Mouse (Mus musculus) forebrain, embryonic 13.5 days (tissue): Measurements from ENCODE around the gene Morn5. TPM values are rescaled to one million over a fixed set of nuclear protein-coding genes. Genes with fewer than 3 reads are reported as not detected.
A peak's percentile ranks its signal among the peaks of the same experiment; 100 is the strongest.

Experiments used
- ATAC-seq: fragments of 200-750 bp; cut with Nextera tagmentation; 2 replicates; pipeline ENCODE4 v1.8.0; 2017
- H3K27ac ChIP-seq: fragments of 300-500 bp; sonication (generic); 2 replicates; pipeline ENCODE4 v1.5.1; 2015; ENCODE audit warnings: inconsistent platforms, mild to moderate bottlenecking, moderate library complexity
- H3K27me3 ChIP-seq: fragments of 300-500 bp; sonication (generic); 2 replicates; pipeline ENCODE4 v1.6.1; 2015; ENCODE audit warnings: mild to moderate bottlenecking, inconsistent platforms
- H3K36me3 ChIP-seq: fragments of 300-500 bp; sonication (generic); 2 replicates; pipeline ENCODE4 v1.6.1; 2015; ENCODE audit warnings: mild to moderate bottlenecking, inconsistent platforms; ENCODE audit not compliant: poor library complexity, severe bottlenecking
- H3K4me1 ChIP-seq: fragments of 300-500 bp; sonication (generic); 2 replicates; pipeline ENCODE4 v1.6.1; 2015; ENCODE audit warnings: inconsistent platforms
- H3K4me2 ChIP-seq: fragments of 300-500 bp; sonication (generic); 2 replicates; pipeline ENCODE4 v1.6.1; 2015; ENCODE audit warnings: inconsistent platforms, mild to moderate bottlenecking, moderate library complexity
- H3K4me3 ChIP-seq: fragments of 300-500 bp; sonication (generic); 2 replicates; pipeline ENCODE4 v1.5.1; 2015; ENCODE audit warnings: mild to moderate bottlenecking, inconsistent platforms
- H3K9ac ChIP-seq: fragments of 300-500 bp; sonication (generic); 2 replicates; pipeline ENCODE4 v1.6.1; 2015; ENCODE audit warnings: mild to moderate bottlenecking, inconsistent platforms
- H3K9me3 ChIP-seq: fragments of 300-500 bp; sonication (generic); replicated peaks from 2 replicates; pipeline ENCODE4 v1.6.1; 2016; ENCODE audit warnings: inconsistent platforms
- WGBS: fragments of 180-500 bp; shearing (Covaris S2); methylation state at CpG from one replicate; pipeline ENCODE4 v1.1.7; 2015; 5-methylcytosine and 5-hydroxymethylcytosine counted together
- polyA plus RNA-seq: library from polyadenylated mRNA; unstranded; fragments of >200 nt; fragmentation: Nextera tagmentation; extraction: Ambion mirVana; gene quantifications from 2 replicates; pipeline ENCODE4 v1.2.1, GENCODE M21; 2015

The Morn5 gene
- polyA plus RNA-seq, 1 experiment from 2014 or later: 2.0 TPM

DNA sequence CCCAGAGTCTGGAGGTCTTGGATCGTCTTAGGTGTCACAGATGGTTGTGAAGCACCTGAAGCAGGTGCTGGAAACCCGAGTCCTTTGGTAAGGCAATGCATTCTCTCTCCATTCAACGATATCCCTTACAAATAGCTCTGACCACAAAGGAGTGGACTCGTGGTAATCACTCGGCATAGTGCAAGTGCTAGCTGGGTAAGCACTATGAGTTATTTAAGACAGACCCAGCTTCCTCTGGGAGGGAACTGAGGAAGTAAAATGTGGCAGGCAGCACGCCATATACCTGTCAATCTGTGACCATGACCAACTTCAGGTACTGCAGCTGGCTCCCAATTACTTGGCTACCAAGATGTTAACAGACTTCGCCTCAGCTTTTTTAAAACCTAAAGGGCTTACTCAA lies 14.4 kb upstream of the Morn5 start:
- Histone ChIP-seq H3K4me2 (no peak overlapping the region), H3K4me3 (no peak overlapping the region), H3K27me3 (no peaks in the 10 kb centered on the region), H3K9ac (no peak overlapping the region), H3K4me1 (no peaks in the 10 kb centered on the region), H3K36me3 (peaks cover 50% of the 10 kb centered on the region), H3K9me3 (no peaks in the 10 kb centered on the region), H3K27ac (no peak overlapping the region)
- WGBS: 92% methylated on average over 7 of the region's 7 CpGs
- no peak for ATAC-seq

DNA sequence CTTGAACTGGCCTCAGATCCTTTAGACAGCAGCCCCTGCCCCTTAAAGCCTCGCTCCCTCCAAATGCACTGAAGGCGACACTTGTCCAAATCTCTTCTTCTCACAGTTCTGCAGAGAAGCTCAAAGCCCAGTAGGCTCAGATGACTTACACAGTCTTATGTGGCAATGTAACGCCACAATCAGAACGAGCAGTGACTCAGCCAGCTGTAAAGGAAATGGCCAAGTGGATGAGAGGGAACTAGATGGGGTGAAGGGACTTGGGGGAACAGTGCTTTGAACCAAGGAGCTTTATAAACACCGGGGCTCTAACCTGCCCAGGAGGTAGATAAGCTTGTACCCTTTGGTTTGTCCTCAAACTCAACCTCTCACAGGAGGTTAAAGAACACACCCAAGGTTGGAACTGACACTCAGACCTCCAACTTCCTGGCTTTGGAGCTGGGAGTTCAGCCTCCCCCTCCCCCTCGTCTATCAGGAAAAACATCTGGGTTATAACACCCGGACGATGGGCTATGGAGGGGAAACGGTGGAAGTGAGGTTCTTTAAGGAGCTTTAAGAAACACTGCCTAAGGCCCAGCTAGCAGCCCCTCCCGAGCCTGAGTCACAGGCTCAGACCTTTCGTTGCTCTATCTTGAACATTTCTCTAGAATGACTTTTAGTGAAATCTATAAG lies 13.7 kb upstream of the Morn5 start:
- no peak for ATAC-seq
- no peak overlapping the region for H3K27ac ChIP-seq
- H3K4me1 ChIP-seq: no peaks in the 10 kb centered on the region
- no peaks in the 10 kb centered on the region for H3K27me3 ChIP-seq
- no peak overlapping the region for H3K4me2 ChIP-seq
- no peaks in the 10 kb centered on the region for H3K9me3 ChIP-seq
- H3K4me3 ChIP-seq: no peak overlapping the region
- 86% methylated on average over 11 of the region's 11 CpGs for WGBS
- H3K36me3 ChIP-seq: peaks cover 50% of the 10 kb centered on the region
- no peak overlapping the region for H3K9ac ChIP-seq

DNA sequence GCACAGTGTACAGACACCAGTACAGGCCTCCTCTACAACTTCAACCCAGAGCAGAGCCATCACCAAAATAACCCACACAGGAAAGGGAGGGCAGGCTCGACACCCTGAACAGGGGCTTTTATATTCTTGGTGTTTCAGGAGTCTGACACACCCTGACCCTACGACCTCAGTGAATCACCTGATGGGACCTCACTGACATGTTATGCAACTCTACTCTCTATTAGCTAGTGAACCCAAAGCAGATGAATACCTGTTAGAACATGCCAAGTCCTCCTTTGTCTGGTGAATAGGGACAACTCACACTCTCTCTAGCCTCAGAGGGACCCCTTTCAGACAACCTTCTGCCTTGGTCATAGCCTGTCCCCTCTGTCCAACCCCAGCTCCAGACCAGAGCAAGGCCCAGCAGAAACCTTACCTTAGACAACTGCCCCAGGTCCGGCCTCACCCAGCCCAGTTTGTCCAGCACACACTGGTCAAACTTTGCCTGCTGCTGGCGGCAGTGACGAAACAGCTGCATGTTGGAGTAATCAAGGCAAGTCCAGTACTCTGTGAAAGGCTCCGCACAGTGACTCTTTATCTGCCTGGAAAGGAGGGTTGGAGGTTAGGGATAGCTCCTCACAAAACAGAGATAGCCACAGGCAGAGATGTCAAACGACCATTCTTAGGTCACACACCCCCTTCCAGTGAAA lies 9.8 kb upstream of the Morn5 start:
- no peak for ATAC-seq
- no peaks in the 10 kb centered on the region for H3K27me3 ChIP-seq
- no peak overlapping the region for H3K9ac ChIP-seq
- 85% methylated on average over 7 of the region's 7 CpGs for WGBS
- H3K9me3 ChIP-seq: no peaks in the 10 kb centered on the region
- H3K4me1 ChIP-seq: no peaks in the 10 kb centered on the region
- peaks cover 71% of the 10 kb centered on the region for H3K36me3 ChIP-seq
- H3K4me2 ChIP-seq: no peak overlapping the region
- H3K27ac ChIP-seq: no peak overlapping the region
- no peak overlapping the region for H3K4me3 ChIP-seq

DNA sequence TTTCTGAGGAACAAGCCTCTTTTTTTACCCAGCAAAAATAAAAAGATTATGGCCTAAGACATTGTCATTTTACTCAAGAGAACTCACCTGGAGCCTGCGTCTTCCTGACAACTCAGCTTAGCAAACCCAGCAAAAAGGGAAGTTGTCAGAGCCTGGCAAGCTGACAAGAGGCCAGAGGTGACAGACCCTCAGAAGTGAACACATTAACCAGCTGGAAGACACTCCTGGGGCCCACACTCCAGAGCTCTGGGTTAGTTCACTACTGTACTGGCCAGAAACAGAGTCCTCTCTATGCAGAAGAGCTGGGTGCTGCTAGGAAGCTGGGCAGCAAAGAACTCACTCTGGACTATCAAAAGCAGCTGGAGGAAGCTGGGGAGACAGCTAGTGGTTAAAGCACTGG lies 8.4 kb upstream of the Morn5 start:
- H3K27me3 ChIP-seq: no peaks in the 10 kb centered on the region
- WGBS: 85% methylated on average over 1 of the region's 1 CpGs
- H3K9ac ChIP-seq: peak overlapping the region; percentile 23; the same call in 1 of the 2 replicates
- no peak overlapping the region for H3K4me2 ChIP-seq
- no peak overlapping the region for H3K4me3 ChIP-seq
- H3K9me3 ChIP-seq: no peaks in the 10 kb centered on the region
- H3K36me3 ChIP-seq: peaks cover 59% of the 10 kb centered on the region
- no peak for ATAC-seq
- H3K27ac ChIP-seq: no peak overlapping the region
- H3K4me1 ChIP-seq: no peaks in the 10 kb centered on the region

DNA sequence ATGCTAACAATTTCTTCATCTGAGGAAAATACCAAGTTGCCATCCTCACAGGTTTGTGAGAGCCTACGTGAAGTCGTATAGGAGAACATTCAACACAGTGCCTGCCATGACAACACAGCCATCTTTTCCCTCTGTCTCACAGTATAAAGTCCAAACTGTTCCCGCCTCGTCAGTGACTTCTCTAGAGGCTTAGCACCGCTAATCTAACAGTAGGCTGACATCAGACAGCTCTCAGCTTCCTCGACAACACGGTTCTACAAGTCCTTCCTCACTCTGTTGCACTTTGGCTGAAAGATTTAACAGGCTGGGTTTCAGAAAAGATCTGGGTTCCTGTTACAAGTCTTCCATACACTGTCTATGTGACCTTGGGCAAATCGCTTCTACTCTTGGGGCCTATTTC lies 1.1 kb upstream of the Morn5 start:
- peak overlapping the region; percentile 92 for H3K9ac ChIP-seq
- 76% methylated on average over 8 of the region's 8 CpGs for WGBS
- H3K9me3 ChIP-seq: no peaks in the 10 kb centered on the region
- peak overlapping the region; percentile 73 for H3K4me2 ChIP-seq
- H3K27me3 ChIP-seq: 0 out of 2 replicates have a peak, but pooled peaks cover 4% of the 10 kb centered on the region
- peaks cover 13% of the 10 kb centered on the region for H3K4me1 ChIP-seq
- no peak overlapping the region for H3K27ac ChIP-seq
- peak overlapping the region; percentile 77 for H3K4me3 ChIP-seq
- H3K36me3 ChIP-seq: peaks cover 12% of the 10 kb centered on the region
- ATAC-seq: no peak

DNA sequence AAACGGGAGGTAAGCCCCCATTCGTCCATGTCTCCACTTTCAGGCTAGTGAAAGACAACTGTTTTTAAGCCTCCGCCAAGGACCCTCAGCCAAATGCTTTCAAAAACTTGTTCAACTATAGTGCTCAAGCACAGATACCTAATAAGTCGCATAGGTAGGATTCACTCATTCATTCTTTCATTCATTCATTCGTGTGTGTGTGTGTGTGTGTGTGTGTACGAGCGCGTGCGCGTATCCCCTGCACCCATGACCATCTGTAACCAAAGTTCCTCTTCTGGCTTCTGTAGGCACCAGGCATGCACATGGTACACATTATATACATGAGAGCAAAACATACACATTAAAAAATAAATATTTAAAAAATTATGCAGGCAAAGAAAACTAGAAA lies 303 bp downstream of the Morn5 start:
- peak overlapping the region; percentile 77 for H3K4me3 ChIP-seq
- peak; percentile 50 for ATAC-seq

DNA sequence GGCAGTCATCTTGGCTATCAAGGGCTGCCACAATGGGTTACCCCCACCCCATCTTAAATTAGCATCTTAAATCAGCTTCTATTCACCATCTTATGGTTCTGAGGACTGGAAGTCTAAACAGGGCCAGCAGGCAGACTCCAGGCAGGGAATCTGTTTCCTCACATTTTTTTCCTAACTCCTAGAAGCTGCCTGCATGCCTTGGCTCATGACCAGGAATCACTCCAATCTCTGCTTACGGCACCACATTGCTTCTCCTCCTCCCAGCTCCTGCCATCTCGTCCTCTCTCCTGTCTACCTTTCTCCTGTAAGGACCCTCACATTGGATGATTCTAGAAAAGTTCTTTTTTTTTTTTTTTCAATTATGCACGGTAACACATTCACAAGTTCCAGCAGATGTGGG lies 4.0 kb downstream of the Morn5 start:
- Histone ChIP-seq H3K9ac (no peak overlapping the region), H3K27ac (peak overlapping the region; percentile 5; the same call in 1 of the 2 replicates), H3K4me3 (no peak overlapping the region), H3K4me2 (no peak overlapping the region), H3K36me3 (no peaks in the 10 kb centered on the region), H3K9me3 (no peaks in the 10 kb centered on the region), H3K4me1 (peaks cover 4% of the 10 kb centered on the region), H3K27me3 (peaks cover 10% of the 10 kb centered on the region; the same call in 1 of the 2 replicates)
- ATAC-seq: no peak
- 77% methylated on average over 3 of the region's 3 CpGs for WGBS

More for the DNA sequence above, 303 bp downstream of the Morn5 start:
- H3K27ac ChIP-seq: no peak overlapping the region
- peaks cover 13% of the 10 kb centered on the region for H3K4me1 ChIP-seq
- no peak overlapping the region for H3K9ac ChIP-seq
- no peaks in the 10 kb centered on the region for H3K36me3 ChIP-seq
- H3K27me3 ChIP-seq: 0 out of 2 replicates have a peak, but pooled peaks cover 7% of the 10 kb centered on the region
- 44% methylated on average over 10 of the region's 10 CpGs for WGBS
- H3K4me2 ChIP-seq: peak overlapping the region; percentile 73
- no peaks in the 10 kb centered on the region for H3K9me3 ChIP-seq

DNA sequence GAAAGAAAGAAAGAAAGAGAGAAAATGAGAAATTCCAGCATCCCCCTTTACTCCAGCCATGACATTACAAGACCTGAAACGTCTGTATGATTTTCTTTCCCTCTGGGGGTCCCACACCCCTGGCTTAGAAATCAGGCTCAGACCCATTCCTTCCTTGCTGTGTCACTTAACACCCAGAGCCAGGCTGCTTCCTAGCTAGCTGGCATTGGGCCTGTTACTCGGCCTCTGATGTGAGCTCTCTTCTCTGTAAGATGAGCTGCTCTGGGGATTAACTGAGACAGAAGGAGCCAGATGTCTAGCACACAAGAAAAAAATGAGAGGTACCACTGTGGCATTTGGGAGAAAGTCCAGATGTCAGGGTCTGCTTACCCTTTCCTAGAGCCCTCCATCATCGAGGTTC lies 7.0 kb downstream of the Morn5 start:
- H3K4me2 ChIP-seq: no peak overlapping the region
- H3K4me1 ChIP-seq: no peaks in the 10 kb centered on the region
- no peaks in the 10 kb centered on the region for H3K9me3 ChIP-seq
- H3K27me3 ChIP-seq: peaks cover 6% of the 10 kb centered on the region; the same call in 1 of the 2 replicates
- H3K36me3 ChIP-seq: no peaks in the 10 kb centered on the region
- H3K27ac ChIP-seq: no peak overlapping the region
- WGBS: 55% methylated on average over 3 of the region's 3 CpGs
- no peak overlapping the region for H3K4me3 ChIP-seq
- H3K9ac ChIP-seq: no peak overlapping the region
- ATAC-seq: no peak

DNA sequence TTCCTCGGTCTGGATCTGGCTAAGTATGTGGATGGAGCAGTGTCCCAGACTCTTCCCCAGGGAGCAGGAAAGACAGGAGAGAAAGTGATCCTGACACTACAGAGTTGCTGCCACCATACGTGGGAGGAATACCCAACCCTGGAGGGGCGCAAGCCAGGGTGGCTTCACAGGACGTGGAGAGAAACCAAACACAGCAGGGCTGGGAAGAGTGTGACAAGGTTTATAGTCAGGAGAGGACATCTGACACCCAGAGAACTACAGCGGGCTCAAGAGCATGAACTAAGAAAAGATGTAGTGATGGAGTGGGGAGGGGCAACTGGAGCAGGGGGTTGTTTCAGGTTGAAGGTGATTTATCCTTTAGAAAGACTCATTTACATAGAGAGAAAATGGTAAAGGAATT lies 12.2 kb downstream of the Morn5 start:
- H3K27me3 ChIP-seq: no peaks in the 10 kb centered on the region; the same call in 1 of the 2 replicates
- no peak overlapping the region for H3K27ac ChIP-seq
- H3K9ac ChIP-seq: no peak overlapping the region
- no peak overlapping the region for H3K4me2 ChIP-seq
- no peaks in the 10 kb centered on the region for H3K9me3 ChIP-seq
- no peaks in the 10 kb centered on the region for H3K4me1 ChIP-seq
- no peaks in the 10 kb centered on the region for H3K36me3 ChIP-seq
- H3K4me3 ChIP-seq: no peak overlapping the region
- no peak for ATAC-seq
- WGBS: 60% methylated on average over 5 of the region's 5 CpGs

DNA sequence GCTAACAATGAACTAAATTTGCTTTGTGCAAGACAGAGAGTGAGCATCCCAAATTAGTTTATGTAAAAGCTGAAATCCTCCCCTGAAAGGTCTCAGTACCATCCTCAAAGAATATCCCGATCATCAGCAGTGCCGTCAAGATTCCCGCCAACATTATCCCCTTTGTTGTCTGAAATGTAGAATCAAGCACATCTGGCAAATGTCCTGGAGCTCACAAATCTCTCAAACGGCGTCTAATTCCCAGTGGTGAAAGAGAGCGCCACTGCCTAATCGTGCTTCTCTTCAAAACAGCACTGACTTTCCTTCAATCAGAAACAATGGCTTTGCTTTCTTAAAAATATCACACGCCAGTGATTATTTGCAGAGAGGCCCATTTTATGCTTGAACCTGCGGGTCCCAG lies 17.9 kb downstream of the Morn5 start:
- Histone ChIP-seq H3K9ac (no peak overlapping the region), H3K4me3 (no peak overlapping the region), H3K27me3 (no peaks in the 10 kb centered on the region), H3K4me1 (no peaks in the 10 kb centered on the region), H3K4me2 (no peak overlapping the region), H3K36me3 (no peaks in the 10 kb centered on the region), H3K9me3 (no peaks in the 10 kb centered on the region), H3K27ac (no peak overlapping the region)
- WGBS: 41% methylated on average over 9 of the region's 9 CpGs
- 0 out of 2 replicates have a peak, but pooled peaks have one; percentile 24 for ATAC-seq

DNA sequence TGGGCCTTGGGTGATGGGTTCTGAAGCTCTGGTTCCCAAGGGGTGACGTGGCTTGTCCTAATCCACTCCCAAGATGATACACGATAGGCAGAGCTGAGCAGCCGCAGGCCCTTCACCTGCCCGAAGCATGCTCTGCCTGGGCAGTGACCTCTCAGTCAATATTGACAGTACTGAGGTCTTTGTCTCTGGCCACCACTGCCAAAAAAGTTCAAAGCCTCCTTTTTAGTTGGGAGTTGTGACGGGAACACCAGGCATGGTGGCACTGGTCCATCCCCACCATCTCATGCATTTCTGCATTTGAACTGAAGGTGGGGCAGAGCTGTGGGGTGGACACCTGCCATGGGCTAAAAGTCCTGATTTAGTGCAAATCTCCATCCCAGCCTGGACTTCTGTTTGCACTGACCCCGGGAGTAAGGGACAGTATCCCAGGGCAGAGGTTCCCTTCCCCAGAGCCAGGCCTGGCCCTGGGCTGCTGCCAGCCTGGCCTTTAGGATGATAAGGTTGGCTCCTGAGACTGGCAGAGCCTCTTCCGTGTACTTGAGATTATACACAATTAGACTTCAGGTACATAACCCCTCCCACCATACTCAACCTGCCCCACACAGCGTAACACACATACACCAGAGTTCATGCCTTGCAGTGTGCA lies 22.5 kb downstream of the Morn5 start:
- no peak overlapping the region for H3K27ac ChIP-seq
- ATAC-seq: no peak
- no peak overlapping the region for H3K4me3 ChIP-seq
- no peaks in the 10 kb centered on the region for H3K27me3 ChIP-seq
- H3K4me2 ChIP-seq: no peak overlapping the region
- no peaks in the 10 kb centered on the region for H3K9me3 ChIP-seq
- 83% methylated on average over 8 of the region's 8 CpGs for WGBS
- H3K4me1 ChIP-seq: 0 out of 2 replicates have a peak, but pooled peaks cover 2% of the 10 kb centered on the region
- H3K9ac ChIP-seq: no peak overlapping the region
- no peaks in the 10 kb centered on the region for H3K36me3 ChIP-seq

DNA sequence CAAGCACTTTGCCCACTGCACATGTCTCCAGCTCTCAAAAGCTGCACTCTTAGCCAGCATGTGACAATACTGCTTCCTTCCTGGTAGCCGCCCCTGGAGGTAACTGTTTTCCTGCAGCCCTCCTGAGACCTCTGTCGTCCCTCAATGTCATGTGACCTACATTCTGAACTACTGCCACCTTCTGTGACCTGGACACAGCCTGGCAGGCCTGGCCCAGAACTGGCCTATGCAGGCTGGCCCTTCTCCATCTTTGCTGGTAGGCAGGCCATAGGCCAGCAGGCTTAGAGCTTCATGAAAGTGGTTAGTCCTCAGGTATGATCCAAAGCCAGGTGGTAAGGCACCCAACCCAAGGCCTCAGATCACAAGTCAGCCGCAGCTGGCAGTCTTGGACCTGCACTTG lies 24.5 kb downstream of the Morn5 start:
- Histone ChIP-seq H3K9ac (no peak overlapping the region), H3K4me1 (peaks cover 14% of the 10 kb centered on the region), H3K9me3 (no peaks in the 10 kb centered on the region), H3K4me3 (no peak overlapping the region), H3K27ac (no peak overlapping the region), H3K27me3 (0 out of 2 replicates have a peak, but pooled peaks cover 5% of the 10 kb centered on the region), H3K36me3 (no peaks in the 10 kb centered on the region), H3K4me2 (no peak overlapping the region)
- WGBS: 67% methylated on average over 3 of the region's 3 CpGs
- ATAC-seq: no peak
